Mouse (Mus musculus) cerebellum, postnatal 4 days (tissue): Measurements from ENCODE around the gene Tusc2.

Source experiments
- DNase-seq, 2 experiments: peaks; one replicate each; pipeline ENCODE4 v3.0.0; 2022; ENCODE audit warnings: low spot score in 2 of 2, mixed read lengths in 1 of 2

The Tusc2 gene

DNA sequence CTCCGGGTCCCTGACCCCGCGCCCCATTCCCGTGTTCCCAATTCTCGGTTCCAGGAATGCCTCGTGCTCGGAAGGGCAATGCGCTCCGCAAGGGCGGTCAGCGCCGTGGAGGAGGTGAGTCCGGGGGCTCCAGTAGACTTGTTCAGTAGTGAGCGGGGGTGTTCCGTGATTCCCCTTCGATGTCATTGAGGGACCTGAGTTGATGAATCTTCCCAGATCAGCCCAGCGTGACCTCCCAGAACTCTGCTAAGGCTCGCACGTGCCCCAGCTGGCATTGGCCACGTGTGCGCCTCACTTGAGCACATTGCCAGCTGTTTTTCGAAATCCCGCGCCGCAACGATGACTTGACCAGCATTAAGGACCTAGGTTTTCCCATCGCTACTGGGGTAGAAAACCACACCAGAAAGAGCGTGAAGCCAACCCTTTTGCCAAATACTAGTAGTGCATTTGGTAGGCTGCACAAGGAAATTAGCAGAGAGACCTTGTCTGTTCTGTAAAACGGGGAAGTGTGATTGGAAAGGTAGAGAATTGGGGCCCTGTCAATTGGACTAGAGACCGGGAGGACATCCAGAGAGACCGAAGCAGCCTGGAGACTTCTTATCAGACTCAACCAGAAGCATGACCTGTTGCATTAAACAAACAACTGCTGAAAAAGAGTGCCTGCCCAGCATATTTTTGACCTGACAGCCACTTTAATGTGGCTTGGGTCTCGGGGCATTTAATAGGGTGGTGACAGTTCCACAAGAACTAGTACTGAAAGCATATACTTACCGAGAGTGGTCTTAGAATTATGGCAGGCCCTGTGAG is 25.0 kb downstream of the Tusc2 start:
- DNase-seq = no peak

GRCm38 (mm10) chr9:107590058-107590772 is 27.2 kb downstream of the Tusc2 start:
- DNase-seq = no peak

DNA sequence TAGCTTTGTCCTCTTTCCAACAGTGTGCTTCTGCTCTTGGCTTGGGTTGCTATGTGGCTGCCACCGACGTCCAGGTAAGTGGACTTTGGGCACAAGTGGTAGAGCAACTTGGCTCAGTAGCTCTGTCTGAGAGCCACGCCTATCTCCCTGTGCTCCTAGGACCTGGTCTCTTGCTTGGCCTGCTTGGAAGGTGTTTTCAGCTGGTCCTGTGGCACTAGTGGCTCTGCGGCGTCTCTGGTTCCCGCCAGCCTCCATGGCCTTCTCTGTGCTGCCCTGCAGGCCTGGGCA is 27.7 kb downstream of the Tusc2 start:
- DNase-seq = no peak

- peak in 1 of 2 experiments; percentile 57 for DNase-seq
Measured at GRCm38 (mm10) chr9:107593101-107593976, 30.3 kb downstream of the Tusc2 start.

GRCm38 (mm10) chr9:107594281-107595062 is 31.4 kb downstream of the Tusc2 start:
- DNase-seq = no peak

GRCm38 (mm10) chr9:107596619-107597569 is 33.8 kb downstream of the Tusc2 start:
- DNase-seq = no peak

DNA sequence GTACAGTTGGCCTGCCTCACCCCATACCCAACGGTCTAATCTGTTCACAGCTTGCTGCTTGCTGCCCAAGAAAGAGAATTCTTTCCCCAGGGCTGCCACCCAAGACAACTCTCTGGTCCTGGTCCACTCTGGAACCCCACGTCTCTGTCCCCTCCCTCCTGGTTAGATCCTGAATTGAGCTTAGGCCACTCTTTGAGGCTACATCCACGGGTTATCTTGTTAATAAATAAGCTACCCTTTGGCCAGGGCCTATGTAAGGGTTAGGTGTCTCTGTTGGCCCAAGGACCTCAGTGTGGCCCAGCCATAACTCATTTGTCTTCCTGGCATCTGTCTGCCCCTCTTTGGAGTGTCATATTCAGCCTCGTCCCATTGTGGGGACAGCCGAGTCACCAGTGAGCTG is 35.3 kb downstream of the Tusc2 start:
- no peak for DNase-seq

GRCm38 (mm10) chr9:107599433-107599832 is 36.4 kb downstream of the Tusc2 start:
- no peak for DNase-seq

- no peak for DNase-seq
Measured at GRCm38 (mm10) chr9:107599842-107600241, 36.8 kb downstream of the Tusc2 start.

DNA sequence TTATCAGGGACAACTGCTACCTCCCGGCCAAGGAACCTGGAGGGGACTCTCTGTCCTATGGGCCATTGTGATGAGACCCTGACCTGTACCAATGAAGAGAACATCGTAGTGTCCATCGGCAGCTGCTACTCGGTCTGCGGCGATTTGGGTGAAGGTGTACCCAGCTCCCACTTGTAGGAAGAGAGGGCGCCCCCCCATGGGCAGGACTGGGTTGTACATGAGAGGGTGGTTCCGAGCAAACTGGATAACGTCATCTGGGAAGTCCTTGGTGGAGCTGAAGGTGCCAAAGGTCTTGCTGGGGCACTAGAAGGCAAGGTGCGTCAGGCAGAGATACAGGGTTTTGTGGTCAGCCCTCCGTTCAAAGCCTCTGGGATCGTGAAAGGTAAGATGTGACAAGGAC is 37.7 kb downstream of the Tusc2 start:
- DNase-seq = no peak

GRCm38 (mm10) chr9:107601275-107601674 is 38.2 kb downstream of the Tusc2 start:
- DNase-seq = no peak

DNA sequence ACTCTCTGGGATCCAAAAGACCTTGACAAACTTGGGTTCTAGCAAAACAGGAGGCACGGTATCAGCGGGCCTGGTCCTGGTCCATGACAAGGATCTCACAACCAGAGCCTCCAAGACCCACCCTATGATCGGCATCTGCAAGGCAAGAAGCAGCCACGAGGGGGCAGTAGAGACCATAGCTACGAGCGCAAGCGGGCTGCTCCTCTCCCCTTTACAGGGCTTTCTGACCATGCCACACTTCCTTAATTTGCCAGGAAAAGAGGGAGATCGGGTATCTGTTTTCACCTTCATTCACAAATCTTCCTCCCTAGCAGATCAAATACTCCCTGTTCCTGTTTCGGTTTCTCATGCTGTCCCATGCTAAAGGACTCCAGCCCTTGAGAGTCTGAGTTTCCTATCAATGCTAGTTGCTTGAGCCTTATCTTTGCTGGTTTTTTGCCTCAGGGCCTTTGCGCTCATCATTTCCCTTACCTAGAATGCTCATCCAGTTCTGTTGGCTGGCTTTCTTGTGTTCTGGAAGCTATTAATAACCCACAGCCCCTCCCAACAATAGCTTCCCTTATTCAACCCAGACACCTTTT is 39.1 kb downstream of the Tusc2 start:
- peak; percentile 98 to 99 for DNase-seq

DNA sequence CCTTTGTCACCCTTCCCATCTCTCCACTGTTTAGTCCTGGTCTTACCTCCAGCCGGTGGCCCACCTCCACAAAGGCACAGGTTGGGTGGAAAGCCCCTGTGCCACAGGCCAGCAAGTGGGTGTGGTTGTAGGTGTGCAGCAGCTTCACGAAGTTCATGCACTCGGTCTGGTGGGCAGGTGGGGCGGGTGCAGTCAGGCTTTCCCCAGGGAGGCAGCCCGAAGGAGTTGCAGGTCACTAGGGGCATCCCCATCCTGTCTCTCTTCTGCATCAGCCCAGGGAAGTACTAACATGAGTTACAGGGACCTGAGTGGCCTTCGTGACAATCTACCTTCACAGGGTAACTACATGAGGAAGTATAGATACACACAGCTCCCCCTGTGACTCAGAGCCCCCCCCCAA is 40.2 kb downstream of the Tusc2 start:
- DNase-seq = no peak

DNA sequence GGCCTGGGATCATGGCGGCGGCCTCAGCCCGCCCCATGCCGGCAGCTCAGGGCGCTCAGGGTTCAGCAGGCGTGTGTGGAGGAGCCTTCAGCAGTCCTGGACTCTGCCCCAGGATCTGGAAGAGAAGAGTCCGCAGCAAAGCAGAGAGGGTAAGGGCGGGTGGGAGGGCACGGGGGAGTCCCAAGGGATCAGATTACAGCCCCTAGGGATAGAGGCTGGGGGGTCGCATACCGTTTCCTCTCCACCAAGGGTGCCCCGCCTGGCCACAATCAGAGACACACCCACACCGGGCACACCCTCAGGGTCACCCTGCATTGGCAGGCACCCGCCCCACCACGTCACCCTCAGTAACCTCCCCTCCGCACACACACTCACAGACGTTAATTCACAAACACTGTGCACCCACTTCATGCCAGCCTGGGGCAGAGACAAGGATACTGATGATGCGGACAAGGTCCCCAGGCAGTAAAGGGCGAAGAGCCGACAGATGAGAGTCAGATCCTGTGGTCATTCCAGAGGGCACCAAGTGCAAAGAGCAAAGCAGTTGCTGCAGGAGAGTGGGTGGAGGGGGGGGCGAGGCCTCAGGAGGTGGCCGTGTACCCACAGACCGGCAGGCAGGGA is 42.1 kb downstream of the Tusc2 start:
- no peak for DNase-seq

DNA sequence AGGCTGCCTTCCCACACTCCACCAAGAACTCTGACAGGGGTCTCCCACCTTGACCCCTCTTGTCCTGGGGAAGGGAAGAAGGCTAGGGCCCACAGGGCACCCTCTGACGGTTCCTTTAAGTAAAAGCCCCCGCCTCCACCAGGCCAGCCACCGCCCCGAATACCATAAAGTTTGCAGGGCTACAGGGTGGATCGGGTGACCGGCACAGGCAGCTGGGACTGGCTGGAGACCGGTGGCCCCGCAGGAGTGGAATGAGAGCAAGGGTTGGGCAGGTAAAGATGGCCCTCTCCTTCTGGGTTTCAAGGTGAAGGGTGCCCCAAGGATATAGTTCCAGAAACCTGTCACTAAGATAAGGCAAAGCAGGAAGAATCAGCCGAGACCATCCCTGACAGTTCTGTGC is 43.5 kb downstream of the Tusc2 start:
- no peak for DNase-seq

DNA sequence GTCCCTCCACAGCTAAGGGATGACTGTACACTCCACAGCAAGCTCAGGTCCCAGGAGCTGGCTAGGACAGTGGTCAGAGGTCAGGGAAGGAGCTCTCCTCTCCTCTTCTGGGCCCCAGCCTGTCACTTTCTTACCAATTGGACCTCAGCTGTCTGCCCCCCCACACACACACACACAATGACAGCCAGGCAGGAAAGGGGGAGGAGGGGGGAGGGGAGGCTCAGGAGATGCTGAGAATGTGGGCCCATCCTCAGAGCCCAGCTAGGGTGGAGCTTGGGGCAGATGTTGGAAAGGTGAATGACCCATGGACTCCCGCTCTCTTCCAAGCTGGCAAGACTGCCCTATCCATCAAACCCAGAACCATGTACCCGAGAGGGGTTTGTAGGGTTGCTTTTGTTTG is 44.0 kb downstream of the Tusc2 start:
- DNase-seq = no peak

- no peak for DNase-seq
Measured at GRCm38 (mm10) chr9:107607653-107608245, 44.7 kb downstream of the Tusc2 start.

GRCm38 (mm10) chr9:107608741-107609432 is 45.8 kb downstream of the Tusc2 start, which contains the start of gene Sema3b:
TSS of gene Sema3b (minus strand) at chr9:107609229.
- DNase-seq = no peak

- DNase-seq = no peak
Measured at GRCm38 (mm10) chr9:107609433-107609830, 46.4 kb downstream of the Tusc2 start.
